Mouse (Mus musculus) hindbrain, embryonic 16.5 days (tissue): ENCODE measurements at regions not wholly inside any gene's neighbourhood (a gene's known extent, or its start where the extent isn't known, plus 50 kb on each side); places are given as distances from the start of the nearest gene placed in this dataset.
A peak's percentile ranks its signal among the peaks of the same experiment; 100 is the strongest.

Source experiments
- ATAC-seq: fragments of 200-750 bp; cut with Nextera tagmentation; 2 replicates; pipeline ENCODE4 v1.8.0; 2017; ENCODE audit warnings: moderate TSS enrichment, moderate library complexity
- H3K27ac ChIP-seq: fragments of 300-500 bp; sonication (generic); 2 replicates; pipeline ENCODE4 v1.5.1; 2014; ENCODE audit warnings: low read depth, mild to moderate bottlenecking, control low read depth, low read length, moderate library complexity
- H3K27me3 ChIP-seq: fragments of 300-500 bp; sonication (generic); replicated peaks from 2 replicates; pipeline ENCODE4 v1.6.1; 2014; ENCODE audit warnings: low read length; ENCODE audit not compliant: control insufficient read depth, insufficient read depth
- H3K36me3 ChIP-seq: fragments of 300-500 bp; sonication (generic); 2 replicates; pipeline ENCODE4 v1.6.1; 2014; ENCODE audit warnings: mild to moderate bottlenecking, low read length, moderate library complexity, mixed read lengths; ENCODE audit not compliant: control insufficient read depth, insufficient read depth
- H3K4me1 ChIP-seq: fragments of 300-500 bp; sonication (generic); 2 replicates; pipeline ENCODE4 v1.6.1; 2014; ENCODE audit warnings: low read depth, low read length; ENCODE audit not compliant: control insufficient read depth, insufficient read depth
- H3K4me2 ChIP-seq: fragments of 300-500 bp; sonication (generic); 2 replicates; pipeline ENCODE4 v1.6.1; 2014; ENCODE audit warnings: mild to moderate bottlenecking, low read length, control low read depth, moderate library complexity
- H3K4me3 ChIP-seq: fragments of 300-500 bp; sonication (generic); 2 replicates; pipeline ENCODE4 v1.5.1; 2014; ENCODE audit warnings: mild to moderate bottlenecking, low read length, control low read depth, moderate library complexity
- H3K9ac ChIP-seq: fragments of 300-500 bp; sonication (generic); 2 replicates; pipeline ENCODE4 v1.6.1; 2014; ENCODE audit warnings: low read depth, mild to moderate bottlenecking, control low read depth, low read length, moderate library complexity
- H3K9me3 ChIP-seq: fragments of 300-500 bp; sonication (generic); 2 replicates; pipeline ENCODE4 v1.6.1; 2014; ENCODE audit warnings: mild to moderate bottlenecking, low read length, moderate library complexity; ENCODE audit not compliant: control insufficient read depth
- WGBS: fragments of 180-500 bp; shearing (Covaris S2); extraction: QIAGEN DNeasy Blood & Tissue Kit; methylation state at CpG from one replicate; pipeline ENCODE4 v1.1.7; 2014; 5-methylcytosine and 5-hydroxymethylcytosine counted together

DNA sequence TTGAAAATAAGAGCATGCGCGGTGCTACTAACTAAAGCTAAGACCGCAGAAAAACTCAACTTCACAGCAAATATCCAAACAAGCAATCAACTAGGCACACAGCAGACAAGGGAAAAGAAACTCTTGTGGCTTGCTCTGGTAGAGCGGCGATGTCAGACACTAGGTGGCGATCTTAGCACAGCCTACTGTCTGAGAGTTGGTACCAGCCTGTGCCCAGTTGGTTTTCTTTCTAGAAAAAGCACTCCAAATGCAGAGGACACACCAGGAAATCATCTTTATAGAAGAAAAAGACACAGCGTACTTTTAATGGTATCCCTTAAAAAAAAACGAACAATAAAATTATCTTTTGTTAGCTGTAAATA lies 115.6 kb downstream of the Kdr start:
- Histone ChIP-seq H3K27me3 (no peaks in the 10 kb centered on the region), H3K27ac (no peak overlapping the region), H3K4me3 (no peak overlapping the region), H3K9ac (no peak overlapping the region), H3K4me1 (no peaks in the 10 kb centered on the region), H3K36me3 (no peaks in the 10 kb centered on the region), H3K9me3 (no peaks in the 10 kb centered on the region), H3K4me2 (no peak overlapping the region)
- WGBS = 14% methylated on average over 8 of the region's 8 CpGs
- ATAC-seq = peak; percentile 89

GRCm38 (mm10) chr5:75861916-75862629 lies 116.2 kb downstream of the Kdr start:
- Histone ChIP-seq H3K9me3 (no peaks in the 10 kb centered on the region), H3K27me3 (no peaks in the 10 kb centered on the region), H3K9ac (no peak overlapping the region), H3K4me1 (no peaks in the 10 kb centered on the region), H3K36me3 (no peaks in the 10 kb centered on the region), H3K4me3 (no peak overlapping the region), H3K27ac (no peak overlapping the region), H3K4me2 (no peak overlapping the region)
- WGBS = 34% methylated on average over 8 of the region's 8 CpGs
- ATAC-seq = 0 out of 2 replicates have a peak, but pooled peaks have one; percentile 6

- no peak overlapping the region for H3K9ac ChIP-seq
- no peaks in the 10 kb centered on the region for H3K4me1 ChIP-seq
- 92% methylated on average over 8 of the region's 8 CpGs for WGBS
- H3K27me3 ChIP-seq = no peaks in the 10 kb centered on the region
- no peak overlapping the region for H3K4me2 ChIP-seq
- H3K27ac ChIP-seq = no peak overlapping the region
- no peaks in the 10 kb centered on the region for H3K9me3 ChIP-seq
- H3K4me3 ChIP-seq = no peak overlapping the region
- no peak for ATAC-seq
- no peaks in the 10 kb centered on the region for H3K36me3 ChIP-seq
Measured at GRCm38 (mm10) chr5:75859316-75859836, 118.9 kb downstream of the Kdr start.

- no peak for ATAC-seq
- Histone ChIP-seq H3K4me2 (no peak overlapping the region), H3K27ac (no peak overlapping the region), H3K9me3 (no peaks in the 10 kb centered on the region), H3K4me3 (no peak overlapping the region), H3K4me1 (peaks cover 4% of the 10 kb centered on the region; the same call in 1 of the 2 replicates), H3K36me3 (no peaks in the 10 kb centered on the region), H3K27me3 (no peaks in the 10 kb centered on the region), H3K9ac (no peak overlapping the region)
- WGBS = 88% methylated on average over 4 of the region's 4 CpGs
Measured at GRCm38 (mm10) chr5:75850855-75851254, 127.4 kb downstream of the Kdr start.

GRCm38 (mm10) chr5:75847966-75848365 lies 130.3 kb downstream of the Kdr start:
- ATAC-seq = no peak
- no peaks in the 10 kb centered on the region for H3K36me3 ChIP-seq

DNA sequence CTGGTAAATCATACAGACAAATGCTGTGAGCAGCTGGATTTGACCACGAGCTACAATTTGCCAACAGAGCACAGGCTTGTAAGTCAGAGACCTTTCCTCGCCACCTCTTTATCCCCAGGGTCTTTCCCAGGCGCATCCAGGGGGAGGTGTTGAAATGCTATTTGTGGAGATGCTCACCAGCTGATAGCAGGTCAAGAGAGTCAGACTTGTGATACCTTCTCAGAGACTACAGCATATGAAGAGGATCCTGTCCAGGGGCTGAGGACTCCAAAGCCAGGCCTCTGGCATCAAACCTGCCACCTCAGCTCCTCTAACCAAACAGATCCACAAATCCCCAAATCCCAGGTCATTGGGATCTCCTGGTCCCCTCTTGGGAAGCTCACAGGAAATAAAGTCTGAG lies 130.9 kb downstream of the Kdr start:
- H3K4me1 ChIP-seq = peaks cover 4% of the 10 kb centered on the region; the same call in 1 of the 2 replicates
- no peak overlapping the region for H3K27ac ChIP-seq
- no peak overlapping the region for H3K9ac ChIP-seq
- no peaks in the 10 kb centered on the region for H3K9me3 ChIP-seq
- no peak overlapping the region for H3K4me2 ChIP-seq
- no peaks in the 10 kb centered on the region for H3K36me3 ChIP-seq
- 83% methylated on average over 3 of the region's 3 CpGs for WGBS
- ATAC-seq = no peak
- no peaks in the 10 kb centered on the region for H3K27me3 ChIP-seq
- H3K4me3 ChIP-seq = no peak overlapping the region

More at GRCm38 (mm10) chr5:75847966-75848365, 130.3 kb downstream of the Kdr start:
- no peak overlapping the region for H3K4me2 ChIP-seq
- H3K9ac ChIP-seq = no peak overlapping the region
- no peaks in the 10 kb centered on the region for H3K27me3 ChIP-seq
- H3K4me1 ChIP-seq = peaks cover 4% of the 10 kb centered on the region; the same call in 1 of the 2 replicates
- no peak overlapping the region for H3K4me3 ChIP-seq
- WGBS = 96% methylated on average over 6 of the region's 6 CpGs
- H3K27ac ChIP-seq = no peak overlapping the region
- no peaks in the 10 kb centered on the region for H3K9me3 ChIP-seq

DNA sequence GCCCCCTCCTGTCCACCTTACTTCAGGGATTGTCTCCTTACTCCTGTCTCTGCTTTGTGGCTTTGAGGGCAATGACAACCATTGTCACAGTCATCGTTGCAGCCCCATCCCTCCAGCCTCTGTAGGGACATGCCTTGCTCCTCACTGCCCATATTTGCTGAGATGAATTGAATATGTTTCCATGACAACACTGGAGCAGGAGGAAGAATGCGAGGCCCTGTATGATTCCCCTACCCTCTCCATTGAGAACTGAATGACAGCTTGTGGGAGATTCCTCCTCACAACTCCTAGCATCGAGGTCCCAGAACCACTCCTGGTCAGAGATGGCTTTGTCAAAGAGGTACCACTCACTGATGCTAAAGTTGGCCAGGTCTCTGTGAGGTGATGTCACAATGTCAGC lies 132.2 kb downstream of the Kdr start:
- H3K36me3 ChIP-seq = no peaks in the 10 kb centered on the region
- H3K27ac ChIP-seq = no peak overlapping the region
- 26% methylated on average over 3 of the region's 3 CpGs for WGBS
- H3K4me1 ChIP-seq = peaks cover 4% of the 10 kb centered on the region; the same call in 1 of the 2 replicates
- no peaks in the 10 kb centered on the region for H3K9me3 ChIP-seq
- ATAC-seq = peak; percentile 86
- no peak overlapping the region for H3K4me2 ChIP-seq
- no peak overlapping the region for H3K9ac ChIP-seq
- no peaks in the 10 kb centered on the region for H3K27me3 ChIP-seq
- H3K4me3 ChIP-seq = no peak overlapping the region

DNA sequence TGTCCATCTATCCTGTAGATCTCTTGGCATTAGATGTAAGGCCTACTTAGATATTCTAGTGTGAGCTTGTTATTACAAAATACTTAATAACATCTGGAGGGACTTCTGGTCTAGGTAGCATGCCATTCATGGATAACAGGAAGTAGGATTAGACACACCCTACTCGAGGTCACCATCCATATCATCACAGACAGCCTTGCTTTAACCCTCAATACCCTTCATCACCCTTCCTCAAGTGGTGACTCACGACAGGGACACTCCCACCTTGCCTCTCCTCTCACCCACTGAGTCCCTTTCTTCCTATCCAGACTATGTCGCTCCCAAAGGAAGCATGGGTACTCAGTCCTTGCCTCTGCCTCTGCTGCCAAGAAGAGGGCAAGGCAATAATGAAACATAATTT lies 134.5 kb downstream of the Kdr start:
- Histone ChIP-seq H3K4me3 (no peak overlapping the region), H3K4me2 (no peak overlapping the region), H3K9ac (no peak overlapping the region), H3K27ac (no peak overlapping the region), H3K27me3 (no peaks in the 10 kb centered on the region), H3K9me3 (no peaks in the 10 kb centered on the region), H3K36me3 (no peaks in the 10 kb centered on the region), H3K4me1 (peaks cover 4% of the 10 kb centered on the region; the same call in 1 of the 2 replicates)
- WGBS = 73% methylated on average over 3 of the region's 3 CpGs
- ATAC-seq = no peak

DNA sequence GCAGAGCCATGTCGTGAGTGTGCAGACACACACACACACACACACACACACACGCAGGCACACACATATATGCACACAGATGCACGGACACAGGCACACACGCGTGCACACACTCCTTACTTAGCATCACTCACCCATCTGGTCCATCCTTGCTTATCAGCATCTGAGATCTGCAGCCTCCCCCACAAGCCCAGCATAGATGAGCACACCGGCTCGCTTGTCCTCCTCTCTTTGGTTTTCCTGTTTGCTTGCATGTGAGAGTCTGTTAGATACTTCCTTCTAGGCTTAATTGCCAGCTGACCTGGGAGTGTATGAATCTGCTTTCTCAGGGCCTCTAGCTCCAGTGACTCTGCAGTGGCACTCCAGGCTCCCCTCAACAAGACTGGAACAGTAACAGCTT lies 137.8 kb downstream of the Kdr start:
- no peak for ATAC-seq
- Histone ChIP-seq H3K27me3 (no peaks in the 10 kb centered on the region), H3K9me3 (no peaks in the 10 kb centered on the region), H3K36me3 (no peaks in the 10 kb centered on the region), H3K4me3 (no peak overlapping the region), H3K4me1 (no peaks in the 10 kb centered on the region), H3K9ac (no peak overlapping the region), H3K27ac (no peak overlapping the region), H3K4me2 (no peak overlapping the region)
- WGBS = 91% methylated on average over 7 of the region's 7 CpGs
